Mouse (Mus musculus): ENCODE results near the gene Pla2g4b. TPM values are rescaled to one million over a fixed set of nuclear protein-coding genes. Genes with fewer than 3 reads are reported as not detected.

Gene Pla2g4b
- total RNA-seq, 2 experiments from 2014 or later, result 1.9 to 2.3 TPM

GRCm38 (mm10) chr2:120062248-120062647 lies 29.0 kb downstream of the Pla2g4b start:
- DNase-seq, result no peak

DNA sequence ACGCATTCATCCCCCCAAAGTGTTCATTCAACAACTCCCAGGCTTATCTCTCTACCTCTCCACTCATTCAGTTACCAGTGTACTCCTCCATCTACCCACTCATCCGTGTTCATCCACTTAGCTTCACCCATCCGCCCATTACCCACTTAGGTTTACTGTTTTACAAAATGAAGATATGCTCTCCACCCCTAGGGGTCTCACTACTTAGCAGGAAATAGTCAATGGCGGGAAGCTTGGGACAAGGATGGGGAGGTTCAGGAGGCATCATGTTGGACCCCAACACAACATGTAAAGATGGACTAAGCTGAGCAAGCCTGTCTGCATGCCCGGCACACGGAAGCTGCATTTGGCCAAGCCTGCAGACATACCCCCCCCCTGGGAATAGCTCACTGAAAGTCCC lies 31.4 kb downstream of the Pla2g4b start:
- DNase-seq, result no peak

DNA sequence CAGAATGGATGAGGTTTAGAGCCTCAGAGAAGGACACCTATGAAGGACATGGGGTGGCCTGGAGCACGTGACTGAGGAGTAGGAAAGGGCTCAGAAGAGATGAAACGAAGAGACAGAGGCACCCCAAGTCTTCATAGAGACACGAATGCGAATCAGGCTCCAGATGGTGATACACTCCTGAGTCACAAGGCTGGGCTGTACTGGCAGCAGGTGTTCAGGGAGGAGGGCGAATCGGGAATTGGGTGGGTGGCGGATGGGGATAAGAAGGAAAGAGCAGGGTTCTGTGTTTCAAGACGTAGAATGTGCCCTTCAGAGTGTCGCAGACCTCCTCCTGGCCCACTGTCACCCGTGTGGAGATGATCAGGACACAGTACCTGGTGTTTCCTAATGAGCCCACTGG lies 32.0 kb downstream of the Pla2g4b start:
- DNase-seq, result no peak

GRCm38 (mm10) chr2:120066224-120066623 lies 33.0 kb downstream of the Pla2g4b start:
- peak; percentile 22 to 62 for DNase-seq

DNA sequence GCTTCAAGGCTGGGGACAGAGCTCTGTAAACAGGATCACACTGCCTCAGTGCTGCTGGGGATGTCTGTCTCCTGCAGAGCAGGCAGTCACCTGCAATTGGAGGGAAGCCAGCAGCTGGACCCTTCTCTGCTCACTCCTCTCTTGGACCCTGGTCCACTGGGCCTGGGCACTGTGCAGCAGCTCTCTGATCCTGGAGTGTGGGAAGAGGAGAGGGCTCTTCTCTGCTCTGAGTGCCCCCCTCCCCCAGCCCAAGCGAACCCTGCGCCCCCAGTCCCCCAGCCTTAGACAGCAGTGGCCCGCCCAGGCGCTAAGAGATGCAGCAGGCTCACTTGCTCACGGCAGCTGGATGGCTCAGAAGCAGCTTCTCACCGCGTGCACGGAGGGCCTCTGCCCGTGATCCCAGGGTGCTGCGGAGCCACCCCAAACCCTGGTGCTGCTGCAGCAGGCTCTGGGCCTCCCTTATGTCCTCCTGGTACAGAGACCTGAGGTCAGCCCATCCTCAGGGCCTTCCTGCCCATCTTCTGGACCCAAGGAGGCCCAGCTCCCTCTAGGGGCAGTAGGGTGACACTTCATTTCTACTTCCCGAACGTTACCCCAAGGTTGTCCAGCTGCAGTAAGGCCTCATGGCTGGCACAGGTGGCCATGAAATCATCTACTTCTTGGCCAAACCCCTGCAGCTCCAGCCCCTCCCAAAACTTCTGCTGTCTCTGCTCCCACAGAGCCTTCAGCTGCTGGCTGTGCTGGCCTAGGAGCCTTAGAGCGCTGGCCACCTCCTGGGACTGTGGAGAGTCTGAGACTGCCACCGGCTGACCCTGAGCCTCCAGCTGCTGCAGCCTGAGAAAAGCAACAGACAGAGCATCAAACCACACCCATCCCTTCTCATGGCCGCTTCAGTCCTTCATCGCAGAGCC lies 35.6 kb downstream of the Pla2g4b start:
- DNase-seq, result peak; percentile 49 to 66

DNA sequence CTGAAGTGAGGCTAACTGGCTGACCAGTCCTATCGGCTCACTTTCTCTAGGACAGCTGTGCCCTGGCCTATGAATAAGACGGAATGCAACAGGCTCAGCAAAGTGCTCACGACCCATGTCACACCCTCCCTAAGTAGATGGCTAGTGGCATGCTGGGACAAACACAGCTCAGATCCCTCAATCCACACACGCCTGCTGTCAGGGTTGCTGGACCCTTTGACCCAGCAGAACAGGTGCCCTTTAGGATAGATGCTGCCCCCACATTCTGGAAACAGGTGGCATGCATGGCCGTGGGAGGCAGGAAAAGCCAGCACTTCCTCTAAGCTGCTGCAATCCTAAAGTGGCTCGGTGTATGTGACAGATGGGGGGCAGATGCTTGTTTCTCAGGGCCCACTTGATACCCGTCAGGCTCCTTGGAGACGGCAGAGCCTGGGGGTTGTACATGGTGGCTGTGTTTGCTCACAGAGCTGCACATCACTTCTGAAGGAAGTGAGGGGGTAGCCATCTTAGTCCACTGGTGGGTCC lies 36.3 kb downstream of the Pla2g4b start:
- no peak for DNase-seq

DNA sequence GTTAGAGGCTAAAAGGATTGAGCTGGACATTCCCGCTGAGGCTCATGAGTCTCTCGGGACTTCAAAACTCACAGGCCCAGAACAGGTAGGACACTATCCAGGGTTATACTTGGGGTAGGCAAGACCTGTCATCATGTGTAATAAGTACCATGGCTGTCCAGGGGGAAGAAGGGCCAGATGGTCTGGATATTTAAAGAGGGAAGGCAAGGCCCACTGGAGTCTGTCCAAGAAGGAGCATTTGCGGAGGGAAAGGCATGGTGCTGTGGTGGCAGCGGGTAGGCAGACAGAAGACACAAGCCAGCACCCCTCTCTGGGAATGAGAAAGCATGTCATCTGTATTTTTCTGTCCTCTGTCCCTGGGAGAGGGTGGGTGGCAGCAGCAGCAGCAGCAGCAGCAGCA lies 40.9 kb downstream of the Pla2g4b start:
- no peak for DNase-seq

DNA sequence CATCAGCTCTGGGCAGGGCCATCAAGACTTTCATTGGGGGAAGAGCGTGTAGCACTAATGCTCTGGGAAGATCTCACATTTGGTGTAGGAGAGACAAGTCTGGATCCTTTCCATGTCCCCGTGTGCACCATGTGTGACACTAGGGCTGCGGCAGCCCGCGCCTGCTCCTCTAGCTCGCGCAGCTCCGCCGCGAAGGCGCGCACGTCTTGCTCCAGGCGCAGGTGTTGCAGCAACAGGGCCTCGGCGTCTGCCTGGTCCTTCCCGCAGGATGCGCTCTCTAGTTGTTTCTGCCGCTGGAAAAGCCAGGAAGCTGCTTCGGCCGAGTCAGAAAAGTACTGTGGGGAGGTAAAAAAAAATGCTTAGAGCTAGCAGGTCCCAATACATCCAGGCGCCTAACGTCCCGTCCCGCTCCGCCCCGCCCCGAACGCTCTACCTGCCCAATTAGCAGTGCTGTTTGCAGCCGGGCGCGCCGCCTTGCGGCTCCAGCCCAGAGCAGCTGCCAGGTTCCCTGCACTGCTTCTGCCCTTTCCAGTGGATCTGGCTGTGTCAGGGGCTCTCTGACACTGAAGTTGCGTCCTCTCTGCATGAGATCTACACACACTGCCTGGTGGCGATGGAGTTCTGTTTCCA lies 43.0 kb downstream of the Pla2g4b start:
- DNase-seq, result peak; percentile 63 to 74

GRCm38 (mm10) chr2:120082416-120082815 lies 49.2 kb downstream of the Pla2g4b start:
- DNase-seq, result no peak

GRCm38 (mm10) chr2:120084593-120085361 lies 51.6 kb downstream of the Pla2g4b start:
- peak; percentile 45 to 56 for DNase-seq

- DNase-seq, result no peak
Observed at GRCm38 (mm10) chr2:120086038-120086437, 52.8 kb downstream of the Pla2g4b start.

GRCm38 (mm10) chr2:120087391-120087790 lies 54.2 kb downstream of the Pla2g4b start:
- DNase-seq, result peak in 1 of 2 experiments; percentile 29

- no peak for DNase-seq
Observed at GRCm38 (mm10) chr2:120087897-120088296, 54.7 kb downstream of the Pla2g4b start.

GRCm38 (mm10) chr2:120090979-120091378 lies 57.8 kb downstream of the Pla2g4b start:
- no peak for DNase-seq

Small RNA genes within 50 kb of the gene (microRNA-seq; reads per million reads assigned to microRNA genes)
- gene Mir7665, result 0.75 reads per million

Other genes starting within 250 kb of the Pla2g4b start
- gene Rpap1, start 245.9 kb upstream of the Pla2g4b start, total RNA-seq (2021), result 10 to 100 TPM; 13.4 to 17.8 TPM
- gene Tyro3, start 235.7 kb upstream of the Pla2g4b start, total RNA-seq (2021), result 1 to 10 TPM; 3.5 to 4.7 TPM
- 10 to 100 TPM; 46.7 to 47.5 TPM for gene Mga, start 136.2 kb upstream of the Pla2g4b start, total RNA-seq (2021)
- 10 to 100 TPM; 14.7 to 14.8 TPM for gene Mapkbp1, start 60.7 kb upstream of the Pla2g4b start, total RNA-seq (2021)
- 1 to 10 TPM; 7.1 to 9.1 TPM for gene Jmjd7, start 5.9 kb upstream of the Pla2g4b start, total RNA-seq (2021)
- gene Gm28042, start 5.9 kb upstream of the Pla2g4b start, total RNA-seq (2021), result under 1 TPM; 0.72 to 0.89 TPM
- 10 to 100 TPM; 44.5 to 48.7 TPM for gene Ehd4, start 121.2 kb downstream of the Pla2g4b start, total RNA-seq (2021)
- gene Pla2g4e, start 211.9 kb downstream of the Pla2g4b start, total RNA-seq (2021), result under 1 TPM; 0.13 to 0.20 TPM

All from adrenal gland, postnatal 36 days (tissue).